Mouse (Mus musculus) embryonic facial prominence, embryonic 12.5 days (tissue): Measurements from ENCODE around the gene Ptpn6. TPM values are rescaled to one million over a fixed set of nuclear protein-coding genes. Genes with fewer than 3 reads are reported as not detected.

Experiments used
- ATAC-seq: fragments of 200-750 bp; cut with Nextera tagmentation; 2 replicates; pipeline ENCODE4 v1.8.0; 2017; ENCODE audit not compliant: insufficient number of reproducible peaks, insufficient read depth, low FRiP score, low TSS enrichment
- H3K27ac ChIP-seq: fragments of 300-500 bp; sonication (generic); 2 replicates; pipeline ENCODE4 v1.5.1; 2016; ENCODE audit warnings: mild to moderate bottlenecking
- H3K27me3 ChIP-seq: fragments of 300-500 bp; sonication (generic); 2 replicates; pipeline ENCODE4 v1.6.1; 2016; ENCODE audit warnings: mild to moderate bottlenecking, moderate library complexity
- H3K36me3 ChIP-seq: fragments of 300-500 bp; sonication (generic); 2 replicates; pipeline ENCODE4 v1.6.1; 2016; ENCODE audit warnings: mild to moderate bottlenecking
- H3K4me1 ChIP-seq: fragments of 300-500 bp; sonication (generic); 2 replicates; pipeline ENCODE4 v1.6.1; 2016
- H3K4me2 ChIP-seq: fragments of 300-500 bp; sonication (generic); replicated peaks from 2 replicates; pipeline ENCODE4 v1.6.1; 2016; ENCODE audit warnings: mild to moderate bottlenecking, moderate library complexity
- H3K4me3 ChIP-seq: fragments of 300-500 bp; sonication (generic); 2 replicates; pipeline ENCODE4 v1.5.1; 2016; ENCODE audit warnings: mild to moderate bottlenecking
- H3K9ac ChIP-seq: fragments of 300-500 bp; sonication (generic); 2 replicates; pipeline ENCODE4 v1.6.1; 2016; ENCODE audit warnings: mild to moderate bottlenecking, moderate library complexity
- H3K9me3 ChIP-seq: fragments of 300-500 bp; sonication (generic); 2 replicates; pipeline ENCODE4 v1.6.1; 2016; ENCODE audit warnings: mild to moderate bottlenecking, moderate library complexity
- WGBS: fragments of 180-500 bp; shearing (Covaris S2); methylation state at CpG from one replicate; pipeline ENCODE4 v1.1.7; 2016; 5-methylcytosine and 5-hydroxymethylcytosine counted together
- polyA plus RNA-seq: library from polyadenylated mRNA; unstranded; fragments of >200 nt; fragmentation: Nextera tagmentation; extraction: Ambion mirVana; gene quantifications from 2 replicates; pipeline ENCODE4 v1.2.1, GENCODE M21; 2016

Gene Ptpn6
- polyA plus RNA-seq, 1 experiment from 2014 or later = 6.7 TPM

DNA sequence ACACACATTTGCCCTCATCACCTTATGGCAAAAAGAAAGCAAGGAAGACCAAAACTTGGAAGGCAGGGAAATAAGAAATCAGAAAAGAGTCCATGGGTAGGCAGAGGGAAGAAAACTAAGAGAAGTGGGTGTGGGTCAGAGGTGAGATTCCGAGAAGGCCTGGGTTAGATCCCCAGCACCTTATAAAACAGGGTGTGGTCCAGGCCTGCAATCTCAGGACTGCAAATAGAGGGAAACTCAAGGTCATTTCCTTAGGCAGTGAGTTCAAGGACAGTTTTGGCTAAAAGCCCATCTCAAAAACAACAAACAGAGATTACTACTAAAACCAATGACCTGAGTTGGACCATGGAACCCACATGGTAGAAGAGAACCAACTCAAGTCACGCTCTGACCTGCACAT lies 15.3 kb upstream of the Ptpn6 start:
- Histone ChIP-seq H3K4me3 (no peak overlapping the region), H3K36me3 (peaks cover 13% of the 10 kb centered on the region), H3K4me1 (peaks cover 34% of the 10 kb centered on the region), H3K27me3 (no peaks in the 10 kb centered on the region), H3K4me2 (peak overlapping the region; percentile 78; the same call in 1 of the 2 replicates), H3K27ac (no peak overlapping the region), H3K9me3 (no peaks in the 10 kb centered on the region), H3K9ac (no peak overlapping the region)
- WGBS = 85% methylated on average over 2 of the region's 2 CpGs
- no peak for ATAC-seq

DNA sequence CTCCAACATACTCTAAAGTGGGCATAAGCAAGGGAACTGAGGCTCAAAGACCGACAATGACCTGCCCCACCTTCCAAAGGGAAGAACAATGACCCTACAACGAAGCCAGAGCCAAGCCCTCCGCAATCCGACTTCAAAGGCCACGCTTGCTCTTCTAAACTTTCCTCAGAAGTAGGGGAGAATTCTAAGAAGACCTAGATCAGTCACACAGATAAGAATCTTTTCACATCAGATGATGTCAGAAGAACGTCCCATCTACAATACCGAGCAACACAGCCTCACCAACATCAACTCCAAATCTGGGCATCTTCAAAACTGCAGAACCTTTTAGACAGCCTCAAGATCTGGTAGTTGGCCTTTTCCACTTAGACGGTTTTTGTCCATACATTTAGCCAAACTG lies 11.9 kb upstream of the Ptpn6 start:
- Histone ChIP-seq H3K9ac (no peak overlapping the region), H3K4me2 (no peak overlapping the region), H3K9me3 (no peaks in the 10 kb centered on the region), H3K36me3 (peaks cover 37% of the 10 kb centered on the region), H3K4me1 (peaks cover 30% of the 10 kb centered on the region), H3K27me3 (no peaks in the 10 kb centered on the region), H3K4me3 (no peak overlapping the region), H3K27ac (no peak overlapping the region)
- no peak for ATAC-seq
- WGBS = 88% methylated on average over 8 of the region's 8 CpGs

DNA sequence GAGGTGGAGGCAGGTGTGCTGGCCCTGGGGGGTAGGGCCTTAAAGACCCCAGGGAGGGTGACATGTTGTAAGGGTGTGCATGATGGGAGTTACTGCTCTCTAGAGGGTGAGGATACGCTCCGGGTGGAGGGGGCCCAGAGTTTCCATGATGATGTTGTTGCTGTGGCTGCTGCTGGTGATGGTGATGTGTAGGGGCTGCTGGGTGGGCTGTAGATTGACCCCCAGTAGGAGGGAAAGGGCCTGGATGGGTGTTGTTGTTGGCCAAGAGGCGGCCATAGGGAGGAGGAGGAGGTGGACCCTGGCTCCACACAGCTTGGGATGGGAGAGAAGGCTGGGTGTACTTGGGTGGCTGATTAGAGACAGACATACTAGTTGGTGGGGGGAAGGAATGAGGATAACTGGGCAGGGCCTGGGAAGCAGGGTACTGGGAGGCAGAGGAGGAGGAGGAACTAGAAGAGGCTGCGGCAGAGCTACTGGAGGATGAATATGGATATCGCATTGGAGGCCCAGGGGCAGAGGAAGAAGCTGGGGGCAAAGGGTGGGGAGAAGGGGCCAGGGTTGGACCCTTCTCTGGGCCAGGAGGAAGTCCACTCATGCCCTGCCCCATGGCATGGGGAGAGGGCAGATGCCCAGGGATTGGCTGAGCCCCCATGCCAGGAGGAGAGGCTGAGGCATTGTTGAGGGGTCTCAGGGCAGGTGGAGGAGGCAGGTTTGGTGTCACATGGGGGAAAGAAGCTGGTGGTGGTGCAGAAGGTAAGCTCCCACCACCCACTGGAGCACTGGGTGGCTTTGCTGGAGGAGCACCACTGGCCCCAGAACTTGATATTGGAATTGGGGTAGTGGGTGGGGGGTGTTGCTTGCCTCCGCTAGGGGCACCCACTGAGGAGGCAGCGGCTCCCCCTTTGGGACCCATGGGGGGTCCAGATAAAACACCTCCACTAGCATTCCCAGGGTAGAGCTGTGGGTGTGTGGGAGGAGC lies 8.4 kb upstream of the Ptpn6 start:
- ATAC-seq = no peak
- Histone ChIP-seq H3K36me3 (peaks cover 64% of the 10 kb centered on the region), H3K9ac (peak overlapping the region; percentile 83; the same call in 1 of the 2 replicates), H3K4me1 (peaks cover 23% of the 10 kb centered on the region), H3K9me3 (no peaks in the 10 kb centered on the region), H3K27me3 (no peaks in the 10 kb centered on the region), H3K4me2 (peak overlapping the region; percentile 96), H3K4me3 (peak overlapping the region; percentile 47; the same call in 1 of the 2 replicates), H3K27ac (peak overlapping the region; percentile 37; the same call in 1 of the 2 replicates)
- 91% methylated on average over 7 of the region's 7 CpGs for WGBS

DNA sequence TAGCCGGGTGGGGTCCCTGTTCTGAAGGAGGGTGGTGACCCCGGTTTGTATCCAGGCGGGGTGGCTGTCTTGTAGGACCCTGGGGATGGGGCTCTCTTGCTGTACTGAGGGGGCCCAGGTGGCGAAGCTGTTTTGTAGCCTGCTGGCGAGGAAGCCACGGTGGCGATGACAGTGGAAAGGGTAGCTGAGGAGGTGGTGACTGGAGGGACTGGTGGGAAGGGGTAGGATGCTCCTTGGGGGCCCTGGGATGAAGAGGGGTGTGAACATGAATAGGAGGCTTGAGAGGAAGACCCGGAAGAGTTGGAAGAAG lies 7.7 kb upstream of the Ptpn6 start:
- Histone ChIP-seq H3K4me1 (peaks cover 28% of the 10 kb centered on the region), H3K27me3 (no peaks in the 10 kb centered on the region), H3K36me3 (peaks cover 64% of the 10 kb centered on the region), H3K9me3 (no peaks in the 10 kb centered on the region), H3K27ac (peak overlapping the region; percentile 88), H3K9ac (peak overlapping the region; percentile 83), H3K4me3 (peak overlapping the region; percentile 47), H3K4me2 (peak overlapping the region; percentile 96)
- WGBS = 20% methylated on average over 8 of the region's 8 CpGs
- ATAC-seq = 0 out of 2 replicates have a peak, but pooled peaks have one; percentile 0

DNA sequence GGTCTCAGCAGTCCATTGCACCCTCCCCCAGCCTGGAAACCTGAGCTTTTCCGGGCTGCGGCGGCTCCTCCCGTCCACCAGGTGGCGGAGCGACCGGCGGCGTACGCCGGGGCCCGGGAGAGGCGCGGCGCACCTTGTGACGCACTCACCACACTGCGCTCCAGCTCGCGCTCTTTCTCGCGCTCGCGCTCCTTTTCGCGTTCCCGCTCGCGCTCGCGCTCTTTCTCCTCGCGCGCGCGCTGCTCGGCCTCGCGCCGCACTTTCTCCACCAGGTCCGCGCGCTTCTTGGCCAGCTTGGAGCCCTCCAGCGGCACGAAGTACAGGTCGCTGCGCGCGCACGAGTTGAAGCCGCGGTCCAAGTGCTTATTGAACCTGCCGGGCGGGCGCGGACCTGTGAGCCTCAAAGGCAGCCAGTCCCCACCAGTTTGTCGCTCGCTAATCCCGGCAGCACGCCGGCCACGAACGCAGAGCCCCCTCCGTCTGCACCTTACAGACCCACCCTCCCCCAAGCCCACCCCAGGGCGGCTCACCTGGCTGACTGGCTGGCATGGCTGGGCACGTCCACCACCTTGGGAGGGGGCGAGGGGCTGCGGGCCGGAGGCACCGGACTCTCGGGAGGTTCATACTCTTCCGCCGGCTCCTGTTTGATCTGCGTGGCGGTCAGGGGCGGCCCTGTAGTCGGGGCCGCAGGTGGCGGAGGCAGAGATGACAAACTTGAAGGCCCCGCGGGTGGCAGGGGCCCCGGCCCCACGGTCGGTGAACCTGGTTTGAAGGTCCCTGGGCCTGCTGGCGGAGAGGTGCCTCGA lies 7.2 kb upstream of the Ptpn6 start:
- Histone ChIP-seq H3K9me3 (no peaks in the 10 kb centered on the region), H3K36me3 (peaks cover 64% of the 10 kb centered on the region), H3K9ac (peak overlapping the region; percentile 83), H3K4me2 (peak overlapping the region; percentile 96), H3K4me3 (peak overlapping the region; percentile 47), H3K27ac (peak overlapping the region; percentile 88), H3K27me3 (no peaks in the 10 kb centered on the region), H3K4me1 (peaks cover 28% of the 10 kb centered on the region)
- 1% methylated on average over 76 of the region's 85 CpGs for WGBS
- peak; percentile 77 for ATAC-seq

DNA sequence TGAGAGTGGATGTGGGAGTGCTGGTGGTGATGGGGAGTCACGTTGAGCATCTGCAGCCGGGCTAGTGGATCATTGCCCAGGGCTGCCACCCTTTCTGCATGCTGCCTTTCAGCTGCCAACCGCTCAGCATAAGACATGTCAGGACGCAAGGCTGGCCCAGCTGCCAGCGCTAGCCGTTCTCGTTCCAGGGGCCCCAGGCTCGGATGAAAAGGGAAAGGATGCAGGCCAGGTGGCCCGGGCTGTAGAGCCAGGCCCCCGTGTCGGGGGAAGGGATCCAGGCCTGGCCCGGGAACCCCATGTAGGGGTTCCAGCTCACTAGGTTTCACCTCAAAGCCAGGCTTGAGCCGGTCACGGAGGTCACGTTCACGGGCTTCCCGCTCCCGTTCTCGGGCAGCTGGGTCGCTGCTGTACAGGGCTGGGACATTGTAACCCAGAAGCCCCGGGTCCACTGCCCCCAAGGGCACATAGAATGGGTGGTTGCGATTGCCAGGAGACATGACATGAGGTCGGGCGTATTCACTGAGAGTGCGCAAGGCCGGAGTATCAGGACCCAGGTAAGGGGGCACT lies 6.3 kb upstream of the Ptpn6 start:
- Histone ChIP-seq H3K9me3 (no peaks in the 10 kb centered on the region), H3K4me1 (peaks cover 31% of the 10 kb centered on the region), H3K27me3 (no peaks in the 10 kb centered on the region), H3K27ac (peak overlapping the region; percentile 88), H3K4me2 (peak overlapping the region; percentile 96), H3K4me3 (peak overlapping the region; percentile 47), H3K9ac (peak overlapping the region; percentile 83), H3K36me3 (peaks cover 62% of the 10 kb centered on the region)
- no peak; the same call in 1 of the 2 replicates for ATAC-seq
- WGBS = 69% methylated on average over 26 of the region's 26 CpGs

GRCm38 (mm10) chr6:124743647-124744046 lies 5.1 kb upstream of the Ptpn6 start:
- 90% methylated on average over 8 of the region's 8 CpGs for WGBS
- Histone ChIP-seq H3K27ac (no peak overlapping the region), H3K4me2 (no peak overlapping the region), H3K36me3 (peaks cover 55% of the 10 kb centered on the region), H3K4me3 (no peak overlapping the region), H3K9me3 (no peaks in the 10 kb centered on the region), H3K9ac (no peak overlapping the region), H3K27me3 (no peaks in the 10 kb centered on the region), H3K4me1 (peaks cover 41% of the 10 kb centered on the region)
- no peak for ATAC-seq

- Histone ChIP-seq H3K9ac (peak overlapping the region; percentile 40; the same call in 1 of the 2 replicates), H3K4me1 (peaks cover 44% of the 10 kb centered on the region)
These were observed 4.5 kb upstream of the Ptpn6 start for GRCm38 (mm10) chr6:124742839-124743514.

GRCm38 (mm10) chr6:124741842-124742241 lies 3.3 kb upstream of the Ptpn6 start:
- 74% methylated on average over 3 of the region's 3 CpGs for WGBS
- ATAC-seq = no peak
- Histone ChIP-seq H3K4me2 (peak overlapping the region; percentile 77), H3K27ac (peak overlapping the region; percentile 100), H3K4me3 (peak overlapping the region; percentile 65), H3K36me3 (peaks cover 37% of the 10 kb centered on the region), H3K9ac (peak overlapping the region; percentile 92; the same call in 1 of the 2 replicates), H3K4me1 (peaks cover 40% of the 10 kb centered on the region), H3K9me3 (no peaks in the 10 kb centered on the region), H3K27me3 (no peaks in the 10 kb centered on the region)

More at GRCm38 (mm10) chr6:124742839-124743514, 4.5 kb upstream of the Ptpn6 start:
- Histone ChIP-seq H3K27ac (no peak overlapping the region), H3K4me2 (no peak overlapping the region), H3K4me3 (no peak overlapping the region), H3K36me3 (peaks cover 49% of the 10 kb centered on the region), H3K9me3 (no peaks in the 10 kb centered on the region), H3K27me3 (no peaks in the 10 kb centered on the region)
- WGBS = 89% methylated on average over 15 of the region's 15 CpGs
- no peak for ATAC-seq

GRCm38 (mm10) chr6:124740888-124741761 lies 2.6 kb upstream of the Ptpn6 start, which contains the start of gene Grcc10:
TSS of gene Grcc10 (minus strand) at chr6:124741374.
- peak; percentile 78 for ATAC-seq
- Histone ChIP-seq H3K4me2 (peak within 1 kb of the TSS; percentile 77), H3K9ac (peak within 1 kb of the TSS; percentile 92), H3K4me1 (peaks cover 33% of the 10 kb centered on the region), H3K27me3 (no peaks in the 10 kb centered on the region), H3K9me3 (no peaks in the 10 kb centered on the region), H3K4me3 (peak within 1 kb of the TSS; percentile 65), H3K27ac (peak within 1 kb of the TSS; percentile 100), H3K36me3 (peaks cover 33% of the 10 kb centered on the region)
- WGBS = under 1% methylated on average over 41 of the region's 41 CpGs
